Mouse (Mus musculus) heart, embryonic 16.5 days (tissue): ENCODE results near the gene Mdp1. TPM values are rescaled to one million over a fixed set of nuclear protein-coding genes. Genes with fewer than 3 reads are reported as not detected.

Experiments
- ATAC-seq: fragments of 200-750 bp; cut with Nextera tagmentation; replicated peaks from 2 replicates; pipeline ENCODE4 v1.8.0; 2017; ENCODE audit warnings: moderate number of reproducible peaks; ENCODE audit not compliant: insufficient read depth, low FRiP score; ENCODE audit errors: extremely low read depth
- H3K27ac ChIP-seq: fragments of 300-500 bp; sonication (generic); 2 replicates; pipeline ENCODE4 v1.5.1; 2014; ENCODE audit warnings: mild to moderate bottlenecking, low read length, control low read depth, moderate library complexity
- H3K27me3 ChIP-seq: fragments of 300-500 bp; sonication (generic); 2 replicates; pipeline ENCODE4 v1.6.1; 2014; ENCODE audit warnings: low read length, mixed read lengths; ENCODE audit not compliant: control insufficient read depth, insufficient read depth
- H3K36me3 ChIP-seq: fragments of 300-500 bp; sonication (generic); 2 replicates; pipeline ENCODE4 v1.6.1; 2014; ENCODE audit not compliant: control insufficient read depth, insufficient read depth
- H3K4me1 ChIP-seq: fragments of 300-500 bp; sonication (generic); 2 replicates; pipeline ENCODE4 v1.6.1; 2014; ENCODE audit warnings: low read length, mixed read lengths; ENCODE audit not compliant: control insufficient read depth, insufficient read depth
- H3K4me2 ChIP-seq: fragments of 300-500 bp; sonication (generic); 2 replicates; pipeline ENCODE4 v1.6.1; 2014; ENCODE audit warnings: low read depth, mild to moderate bottlenecking, control low read depth, low read length
- H3K4me3 ChIP-seq: fragments of 300-500 bp; sonication (generic); 2 replicates; pipeline ENCODE4 v1.5.1; 2014; ENCODE audit warnings: mild to moderate bottlenecking, control low read depth, low read length
- H3K9ac ChIP-seq: fragments of 300-500 bp; sonication (generic); 2 replicates; pipeline ENCODE4 v1.6.1; 2014; ENCODE audit warnings: low read length, control low read depth
- H3K9me3 ChIP-seq: fragments of 300-500 bp; sonication (generic); replicated peaks from 2 replicates; pipeline ENCODE4 v1.6.1; 2016; ENCODE audit warnings: low read length; ENCODE audit not compliant: control insufficient read depth
- WGBS: fragments of 180-500 bp; shearing (Covaris S2); extraction: QIAGEN DNeasy Blood & Tissue Kit; methylation state at CpG from one replicate; pipeline ENCODE4 v1.1.7; 2014; 5-methylcytosine and 5-hydroxymethylcytosine counted together
- polyA plus RNA-seq: library from polyadenylated mRNA; unstranded; fragments of >200 nt; fragmentation: Nextera tagmentation; extraction: Ambion mirVana; gene quantifications from 2 replicates; pipeline ENCODE4 v1.2.1, GENCODE M21; 2015

Gene Mdp1
- polyA plus RNA-seq, 1 experiment from 2014 or later: 96.5 TPM

- H3K4me2 ChIP-seq: peak within 1 kb of the TSS; percentile 76
- peaks cover 13% of the 10 kb centered on the region for H3K4me1 ChIP-seq
- peak within 1 kb of the TSS; percentile 83 for H3K27ac ChIP-seq
- H3K4me3 ChIP-seq: peak within 1 kb of the TSS; percentile 78
- peak within 1 kb of the TSS; percentile 79 for H3K9ac ChIP-seq
- H3K36me3 ChIP-seq: peaks cover 37% of the 10 kb centered on the region
- peak; percentile 92 for ATAC-seq
- H3K27me3 ChIP-seq: no peaks in the 10 kb centered on the region
- H3K9me3 ChIP-seq: no peaks in the 10 kb centered on the region
- WGBS: under 1% methylated on average over 66 of the region's 66 CpGs
Observed at GRCm38 (mm10) chr14:55681160-55682117, 21.1 kb upstream of the Mdp1 start, which contains the start of gene Tinf2. Gene Tinf2 (minus strand): TSS chr14:55681820.

GRCm38 (mm10) chr14:55677615-55678014 is 17.3 kb upstream of the Mdp1 start:
- H3K9ac ChIP-seq: no peak overlapping the region
- no peak overlapping the region for H3K27ac ChIP-seq
- no peaks in the 10 kb centered on the region for H3K27me3 ChIP-seq
- ATAC-seq: no peak
- H3K4me2 ChIP-seq: no peak overlapping the region
- 86% methylated on average over 4 of the region's 4 CpGs for WGBS
- peaks cover 50% of the 10 kb centered on the region for H3K36me3 ChIP-seq
- peaks cover 16% of the 10 kb centered on the region for H3K4me1 ChIP-seq
- no peak overlapping the region for H3K4me3 ChIP-seq
- no peaks in the 10 kb centered on the region for H3K9me3 ChIP-seq

- WGBS: 70% methylated on average over 7 of the region's 7 CpGs
- peak overlapping the region; percentile 94 for H3K4me3 ChIP-seq
- no peaks in the 10 kb centered on the region for H3K27me3 ChIP-seq
- H3K9me3 ChIP-seq: no peaks in the 10 kb centered on the region
- peak overlapping the region; percentile 91 for H3K9ac ChIP-seq
- H3K4me2 ChIP-seq: peak overlapping the region; percentile 87
- peaks cover 22% of the 10 kb centered on the region for H3K36me3 ChIP-seq
- H3K27ac ChIP-seq: peak overlapping the region; percentile 85
- ATAC-seq: no peak
- peaks cover 16% of the 10 kb centered on the region for H3K4me1 ChIP-seq
Observed at GRCm38 (mm10) chr14:55672741-55673060, 12.4 kb upstream of the Mdp1 start.

GRCm38 (mm10) chr14:55671833-55672740 is 11.8 kb upstream of the Mdp1 start, which contains the start of the genes Gmpr2 and Nedd8:
Gene Gmpr2 (plus strand): TSS chr14:55671941.
Gene Nedd8 (minus strand): TSS chr14:55672124.
- Histone ChIP-seq H3K9me3 (no peaks in the 10 kb centered on the region), H3K4me3 (peak within 1 kb of the TSS; percentile 94), H3K27ac (peak within 1 kb of the TSS; percentile 85), H3K27me3 (no peaks in the 10 kb centered on the region), H3K4me1 (peaks cover 16% of the 10 kb centered on the region), H3K4me2 (peak within 1 kb of the TSS; percentile 97), H3K36me3 (peaks cover 19% of the 10 kb centered on the region), H3K9ac (peak within 1 kb of the TSS; percentile 91)
- WGBS: 1% methylated on average over 38 of the region's 38 CpGs
- ATAC-seq: peak; percentile 98

- Histone ChIP-seq H3K27me3 (no peaks in the 10 kb centered on the region), H3K9me3 (no peaks in the 10 kb centered on the region), H3K36me3 (peaks cover 17% of the 10 kb centered on the region), H3K4me2 (peak overlapping the region; percentile 97), H3K4me1 (peaks cover 16% of the 10 kb centered on the region), H3K4me3 (peak overlapping the region; percentile 94), H3K27ac (peak overlapping the region; percentile 85), H3K9ac (peak overlapping the region; percentile 91)
- ATAC-seq: peak; percentile 47
- whole genome bisulfite sequencing: under 1% methylated on average over 12 of the region's 12 CpGs
Observed at GRCm38 (mm10) chr14:55671486-55671832, 11.2 kb upstream of the Mdp1 start.

GRCm38 (mm10) chr14:55660636-55661035 is 328 bp upstream of the Mdp1 start:
- Histone ChIP-seq H3K4me2 (0 out of 2 replicates have a peak overlapping the region, but pooled peaks have one; percentile 7), H3K27ac (no peak overlapping the region), H3K36me3 (peaks cover 28% of the 10 kb centered on the region), H3K4me1 (peaks cover 27% of the 10 kb centered on the region), H3K9me3 (no peaks in the 10 kb centered on the region), H3K4me3 (peak overlapping the region; percentile 64), H3K27me3 (no peaks in the 10 kb centered on the region), H3K9ac (no peak overlapping the region)
- ATAC-seq: no peak
- 45% methylated on average over 2 of the region's 2 CpGs for WGBS

GRCm38 (mm10) chr14:55658011-55658410 is 2.3 kb downstream of the Mdp1 start:
- H3K36me3 ChIP-seq: peaks cover 21% of the 10 kb centered on the region
- no peaks in the 10 kb centered on the region for H3K27me3 ChIP-seq
- no peak overlapping the region for H3K4me3 ChIP-seq
- H3K4me2 ChIP-seq: no peak overlapping the region
- H3K27ac ChIP-seq: peak overlapping the region; percentile 89
- H3K4me1 ChIP-seq: peaks cover 27% of the 10 kb centered on the region
- no peaks in the 10 kb centered on the region for H3K9me3 ChIP-seq
- H3K9ac ChIP-seq: no peak overlapping the region
- ATAC-seq: no peak
- WGBS: 78% methylated on average over 5 of the region's 5 CpGs

GRCm38 (mm10) chr14:55656935-55657334 is 3.4 kb downstream of the Mdp1 start:
- Histone ChIP-seq H3K9me3 (no peaks in the 10 kb centered on the region), H3K27ac (peak overlapping the region; percentile 89), H3K9ac (no peak overlapping the region; the same call in 1 of the 2 replicates), H3K4me2 (peak overlapping the region; percentile 13; the same call in 1 of the 2 replicates), H3K4me1 (peaks cover 27% of the 10 kb centered on the region), H3K36me3 (peaks cover 16% of the 10 kb centered on the region), H3K4me3 (no peak overlapping the region), H3K27me3 (no peaks in the 10 kb centered on the region)
- 52% methylated on average over 3 of the region's 3 CpGs for WGBS
- peak; percentile 77 for ATAC-seq
